ENCODE assay signal across 12 mouse cellular contexts in genomic region chr17:86436583-86437370, GRCm38 (mm10).
DNase-seq lines count a peak whose midpoint lies in the region; ATAC-seq lines count a peak whose summit lies in the region.
"Had no signal": no experiment of that assay in that cellular context is flagged by ENCODE, and none has a peak within 500 bp of the region (broad histone marks: within the 10 kb centered on the region; RNA-seq: fewer than 3 reads in every experiment).

No protein-coding gene starts in this region.

- H3K9me3 ChIP-seq in megakaryocyte, embryonic 14.5 days = peaks cover 16% of the 10 kb centered on the region
- H3K9me3 ChIP-seq: liver, embryonic 13.5 days; midbrain, embryonic 10.5 days had no signal

- no peaks in the 10 kb centered on the region for H3K27me3 ChIP-seq in megakaryocyte, embryonic 14.5 days (replicated peaks)
- H3K27me3 ChIP-seq: liver, embryonic 13.5 days had no signal

- H3K4me3 ChIP-seq in megakaryocyte, embryonic 14.5 days (replicated peaks) = peak overlapping the region; percentile 89
- H3K4me3 ChIP-seq: liver, embryonic 13.5 days; midbrain, embryonic 10.5 days had no signal

- ATAC-seq in frontal cortex, adult (ENCODE audit: low TSS enrichment) = peak; percentile 5; the same call in 1 of the 2 replicates
- ATAC-seq: forebrain, embryonic 16.5 days had no signal

- DNase-seq in frontal cortex, postnatal 10 days (ENCODE audit: low spot score in 2 of 2) = no peak
- peak; percentile 30 for DNase-seq in kidney, adult 9 months
- DNase-seq in kidney, adult 11 months = no peak
- peak; percentile 55 for DNase-seq in B cell, adult 2 months
- no peak for DNase-seq in cerebellum, postnatal 25 days
- no peak for DNase-seq in retina, postnatal 1 day
- DNase-seq: kidney, postnatal 4 days; liver, embryonic 13.5 days had no signal

- peaks cover 7% of the 10 kb centered on the region for H3K36me3 ChIP-seq in megakaryocyte, embryonic 14.5 days (replicated peaks; ENCODE audit: low read length)
- H3K36me3 ChIP-seq: liver, embryonic 13.5 days; midbrain, embryonic 10.5 days had no signal

- H3K4me1 ChIP-seq in megakaryocyte, embryonic 14.5 days = peaks cover 56% of the 10 kb centered on the region
- H3K4me1 ChIP-seq: midbrain, embryonic 10.5 days had no signal

Comparison
In these comparisons a context has a peak if more than half of its experiments do, and no peak if none do; other contexts are left out.
1. DNase-seq: peak in kidney, adult 9 months (single experiment) and B cell, adult 2 months (2 of 2); none in frontal cortex, postnatal 10 days (0 of 2), kidney, adult 11 months (single experiment), cerebellum, postnatal 25 days (0 of 2) and retina, postnatal 1 day (single experiment).